Mouse (Mus musculus) liver, adult 2 months (tissue): ENCODE measurements around the gene Gm45713.

Experiments
- CTCF ChIP-seq: fragments of 200-500 bp; IDR thresholded peaks from 2 replicates; pipeline ENCODE4 v1.5.1; 2011; ENCODE audit warnings: low read depth, low read length, control low read depth
- POLR2A ChIP-seq: fragments of 200-500 bp; IDR thresholded peaks from 2 replicates; pipeline ENCODE4 v1.6.1; 2011; ENCODE audit warnings: low read length, control low read depth; ENCODE audit not compliant: insufficient read depth; ENCODE audit errors: extremely low read depth

DNA sequence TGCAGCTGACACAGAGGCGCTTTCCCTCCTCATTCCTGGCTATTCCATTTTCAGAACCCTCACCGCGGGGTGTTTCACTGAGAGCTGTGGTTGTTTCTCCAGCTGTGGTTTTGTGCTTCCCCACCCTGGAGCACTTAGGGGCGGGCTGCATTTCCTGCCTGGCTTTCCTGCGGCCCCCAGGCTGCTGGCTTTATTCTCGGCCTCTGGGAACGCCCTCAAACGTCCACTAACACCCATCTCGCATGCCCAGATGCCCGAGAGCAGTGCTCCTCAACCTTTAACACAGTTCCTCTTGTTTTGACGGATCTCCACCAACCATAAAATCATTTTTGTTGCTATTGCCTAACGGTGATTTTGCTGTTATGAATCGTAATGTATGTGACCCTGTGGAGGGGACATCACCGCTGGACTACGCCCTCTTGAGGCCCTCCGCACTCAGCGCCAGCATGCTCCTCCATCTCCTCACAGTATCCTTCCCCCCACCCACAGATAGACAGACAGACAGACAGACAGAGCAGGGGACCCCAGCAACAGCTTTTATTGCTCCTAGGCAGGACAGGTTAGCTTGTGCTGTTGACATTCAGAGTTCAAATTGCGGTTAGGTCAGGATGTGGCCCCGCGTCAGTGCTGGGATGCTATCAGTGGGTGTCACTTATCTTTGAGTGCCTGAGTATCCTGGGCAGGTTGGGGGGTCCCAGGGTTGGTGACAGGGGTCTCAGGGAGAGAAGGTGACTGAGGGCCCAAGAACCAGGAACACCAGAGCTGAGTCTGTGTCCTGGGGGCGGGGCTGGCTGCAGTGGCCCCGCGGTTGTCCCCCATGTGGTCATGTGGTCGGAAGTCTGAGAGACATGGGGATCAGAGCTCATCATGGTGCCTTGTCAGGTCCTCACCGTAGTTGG lies 53.4 kb downstream of the Gm45713 start:
- TF ChIP-seq CTCF (no peak), POLR2A (no peak)
